Mouse (Mus musculus) layer of hippocampus, adult 11-12 months (tissue): Measurements from ENCODE around the gene Stom.

Experiments
- DNase-seq: peaks from one replicate; pipeline ENCODE4 v3.0.0; 2022; ENCODE audit warnings: low spot score

Stom gene

DNA sequence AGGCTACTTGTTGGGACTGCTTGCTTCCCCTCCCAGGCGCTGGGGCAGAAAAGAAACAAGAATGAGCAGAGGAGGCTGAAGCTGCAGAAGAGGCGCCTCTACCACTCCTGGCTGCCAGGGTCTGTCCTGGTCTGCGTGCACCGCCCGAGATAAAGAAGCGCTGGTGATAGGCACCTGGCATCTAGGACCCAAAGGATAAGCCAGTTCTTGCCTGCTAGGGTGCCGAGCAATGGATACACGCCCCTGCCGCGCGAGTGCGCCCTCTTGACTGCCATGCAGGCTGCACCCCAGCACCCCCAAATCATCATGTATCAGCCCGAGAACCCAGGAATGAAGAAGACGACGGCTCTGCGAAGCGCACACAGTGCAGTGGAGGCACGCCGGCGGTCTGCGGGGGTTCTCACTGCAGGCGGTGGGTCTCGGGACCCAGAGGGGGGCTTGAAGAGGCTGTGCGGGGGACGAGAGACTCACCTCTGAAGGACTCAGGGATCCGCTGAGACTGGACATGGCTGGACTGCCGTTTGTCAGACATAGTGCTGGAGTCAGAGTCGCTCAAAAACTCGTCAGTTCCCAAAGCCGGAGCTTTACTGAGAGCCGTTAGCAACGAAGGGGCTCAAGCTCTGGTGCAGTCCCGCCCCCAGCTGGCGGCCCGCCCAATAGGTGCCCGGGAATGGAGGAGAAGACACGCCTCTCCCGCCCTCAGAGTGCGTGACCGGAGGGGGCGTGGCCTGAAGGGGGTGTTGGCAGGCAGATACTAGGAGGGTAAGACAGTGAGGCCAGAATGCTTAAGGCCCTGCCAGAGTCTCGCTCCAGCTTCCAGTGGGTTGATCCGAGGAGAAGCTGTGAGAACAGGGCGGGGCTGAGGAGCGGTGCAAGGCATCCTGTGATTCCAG lies at the start of gene Stom:
TSS of gene Stom (minus strand) at position 589 of the 893 bp plus-strand sequence.
- peak; percentile 99 for DNase-seq

DNA sequence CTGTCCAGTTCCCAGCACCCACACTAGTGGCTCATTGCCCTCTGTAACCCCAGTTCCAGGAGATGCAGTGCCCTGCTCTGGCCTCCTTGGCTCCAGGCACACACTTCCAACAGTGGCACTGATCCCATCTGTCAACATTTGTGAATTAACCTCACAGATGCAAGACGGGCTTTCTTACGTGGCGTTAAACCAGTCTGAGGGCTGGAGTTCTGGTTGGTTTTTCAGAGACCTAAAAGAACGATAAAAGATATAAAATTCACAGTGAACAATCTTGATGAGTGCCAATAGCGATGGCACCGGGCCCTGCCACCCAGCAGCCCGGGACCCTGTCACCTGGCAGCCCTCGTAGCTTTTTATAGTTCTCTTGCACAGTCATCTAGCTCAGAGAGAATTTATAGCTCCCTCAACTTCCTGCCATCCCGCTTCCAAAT lies 48.7 kb upstream of the Stom start:
- no peak for DNase-seq

DNA sequence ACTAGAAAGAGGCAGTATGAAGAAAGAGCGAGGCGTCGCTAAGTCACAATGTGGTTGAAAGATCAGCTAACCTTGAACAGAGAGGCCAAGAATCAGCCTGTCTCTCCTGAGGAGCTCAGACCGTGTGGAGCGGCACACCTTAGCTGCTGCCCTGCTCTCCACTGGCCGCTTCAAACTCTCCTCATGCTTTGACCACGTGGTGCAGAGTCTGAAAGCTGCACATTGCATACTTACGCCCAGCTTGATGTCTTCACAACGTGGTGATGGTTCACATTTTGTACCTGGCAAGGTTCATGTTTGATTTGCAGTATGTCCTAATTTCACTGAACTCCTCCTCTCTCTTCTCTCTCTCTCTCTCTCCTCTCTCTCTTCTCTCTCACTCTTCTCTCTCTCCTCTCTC lies 42.5 kb upstream of the Stom start:
- no peak for DNase-seq

DNA sequence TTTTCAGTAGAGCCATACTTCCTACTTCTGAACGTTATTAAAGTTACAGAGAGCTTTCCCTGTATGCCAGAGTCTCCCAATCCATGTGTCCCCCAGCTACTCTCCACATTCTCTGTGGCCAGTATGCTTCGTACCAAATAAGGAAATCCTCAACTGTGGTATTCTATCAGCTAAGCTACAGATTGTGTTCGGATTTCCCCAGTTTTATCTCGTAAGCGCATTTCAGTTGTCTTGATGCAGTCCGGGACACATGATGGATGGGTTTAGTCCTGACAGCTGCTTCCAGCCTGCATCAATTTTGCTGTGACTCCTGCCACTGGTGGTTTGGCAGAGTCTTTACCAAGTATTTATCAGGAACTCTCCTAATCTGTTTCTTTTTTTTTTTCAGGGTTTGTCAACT lies 40.8 kb upstream of the Stom start:
- no peak for DNase-seq

DNA sequence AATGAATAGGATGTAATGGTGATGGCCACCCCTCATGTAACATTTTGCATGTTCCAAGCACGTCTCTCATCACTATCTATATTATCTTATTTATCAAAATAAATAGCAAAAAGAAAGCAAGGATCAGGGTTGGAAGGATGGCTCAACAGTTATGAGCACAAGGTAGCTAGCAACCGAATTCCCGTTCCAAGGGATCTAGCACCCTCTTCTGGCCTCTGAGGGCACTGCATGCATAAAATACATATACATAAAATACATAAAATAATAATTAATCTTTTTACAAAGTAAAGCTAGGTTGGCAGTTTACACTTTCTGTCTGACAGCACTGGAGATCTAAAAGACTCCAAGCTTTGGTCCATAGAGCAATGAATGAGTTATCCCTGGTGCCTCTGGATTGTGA lies 36.2 kb upstream of the Stom start:
- DNase-seq, result no peak

DNA sequence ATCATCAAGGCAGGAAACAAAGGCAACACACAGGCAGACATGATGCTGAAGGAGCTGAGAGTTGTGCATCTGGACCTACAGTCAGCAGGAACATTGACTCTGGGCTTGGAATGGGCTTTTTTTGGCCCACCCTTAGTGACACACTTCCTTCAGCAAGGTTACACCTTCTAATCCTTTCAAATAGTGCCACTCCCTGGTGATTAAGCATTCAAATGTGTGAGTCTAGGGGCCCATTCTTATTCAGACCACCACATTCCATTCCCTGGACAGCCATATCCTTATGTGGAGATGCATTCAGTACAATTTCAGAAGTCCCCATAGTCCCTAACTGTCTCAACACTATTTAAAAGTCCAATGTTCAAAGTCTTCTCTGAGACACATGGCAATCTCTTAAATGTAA lies 33.9 kb upstream of the Stom start:
- no peak for DNase-seq

DNA sequence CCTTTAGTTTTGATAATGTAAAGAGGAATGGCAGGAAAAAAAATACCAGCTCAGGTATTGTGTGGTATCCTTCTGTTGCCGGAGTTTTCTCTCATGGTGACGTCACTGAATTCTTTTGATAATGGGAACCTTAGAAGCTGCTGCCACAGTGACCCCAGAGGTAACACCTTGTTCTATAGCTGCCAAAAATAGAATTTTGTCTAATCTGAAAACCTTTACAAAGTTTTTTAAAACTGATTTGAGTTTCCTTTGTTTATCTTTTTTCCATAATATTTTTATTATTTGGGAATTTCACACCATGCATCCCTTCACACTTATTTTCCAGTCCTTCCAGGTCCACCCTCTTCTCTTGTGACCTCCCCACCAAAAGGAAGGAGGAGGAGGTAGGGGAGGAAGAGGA lies 30.9 kb upstream of the Stom start, which contains the start of gene 4930568D16Rik:
TSS of gene 4930568D16Rik (minus strand) at position 101 of the 400 bp plus-strand sequence.
- DNase-seq, result no peak

DNA sequence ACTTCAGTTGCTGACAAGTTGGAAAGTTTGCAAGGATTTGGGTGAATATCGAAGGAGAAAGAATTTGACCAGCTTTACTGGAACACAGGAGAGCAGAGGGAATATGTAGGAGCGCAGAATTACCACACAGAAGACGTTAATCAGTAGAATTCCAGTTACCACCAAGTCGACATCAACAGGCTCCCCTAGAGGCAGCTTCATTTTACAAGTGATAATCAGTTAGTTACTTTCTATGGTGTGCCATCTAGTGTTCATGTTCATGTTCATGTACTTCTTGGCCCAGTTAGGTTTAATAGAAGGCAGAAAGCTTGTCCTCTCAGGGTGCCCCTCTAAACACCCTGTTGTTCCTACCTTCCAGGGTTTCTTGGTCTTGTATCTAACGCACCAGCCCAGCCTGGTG lies 12.4 kb upstream of the Stom start:
- no peak for DNase-seq

DNA sequence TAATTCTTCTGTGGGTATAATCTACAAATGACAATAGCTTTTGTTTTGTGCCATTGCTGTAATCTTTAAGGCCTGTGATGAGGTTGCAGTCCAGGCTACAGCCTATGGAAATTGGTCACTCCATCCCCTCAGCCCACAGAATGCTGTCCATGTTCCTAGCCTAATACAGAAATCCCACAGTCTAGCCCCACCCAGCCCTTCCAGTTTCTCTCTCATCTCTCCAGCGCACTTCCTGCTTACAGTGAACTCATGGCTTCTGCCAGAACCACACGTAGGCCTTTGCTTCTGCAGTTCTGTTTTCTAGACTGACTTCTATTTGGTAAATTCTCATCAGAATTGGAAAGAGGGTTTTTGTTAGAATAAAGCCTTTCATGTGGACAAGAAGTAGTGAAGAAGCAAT lies 9.2 kb upstream of the Stom start:
- DNase-seq, result no peak

DNA sequence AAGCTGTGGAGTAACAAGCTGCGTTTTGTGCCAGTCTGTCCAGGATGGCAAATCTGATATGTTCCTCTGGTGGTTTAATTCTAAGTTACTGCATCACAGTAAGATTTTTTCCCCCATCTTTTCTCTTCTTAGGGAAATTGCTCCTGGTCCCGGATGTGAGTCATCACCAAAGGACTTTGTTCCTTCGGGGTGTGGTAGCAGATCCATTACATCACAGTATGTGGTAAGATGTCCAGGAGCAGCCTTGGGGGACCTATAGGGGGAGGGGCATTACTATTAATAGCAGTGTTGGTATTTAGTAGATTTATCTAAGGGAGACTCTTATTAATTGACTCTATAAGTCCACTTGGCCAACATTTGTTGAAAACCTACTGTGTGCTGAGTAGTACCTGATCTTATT lies 5.8 kb upstream of the Stom start:
- no peak for DNase-seq

DNA sequence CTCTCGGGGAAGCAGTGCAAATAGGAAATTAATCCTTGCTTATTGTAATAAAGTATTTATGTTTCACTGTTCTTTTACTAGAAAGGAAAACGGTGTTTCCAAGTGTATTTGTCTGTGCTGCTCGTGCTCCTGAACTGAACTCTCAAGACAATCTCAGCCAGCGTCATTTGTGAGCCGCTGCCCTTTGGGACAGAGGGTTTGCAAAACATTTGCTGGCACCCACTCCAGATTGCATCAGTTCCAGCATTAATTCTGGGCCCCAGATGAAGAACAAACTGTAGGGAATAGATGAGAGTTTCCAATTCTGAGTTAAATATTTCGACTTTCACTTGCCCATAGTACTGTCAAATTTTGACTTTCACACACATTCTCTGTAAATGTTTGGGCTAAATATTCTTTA lies 1.9 kb upstream of the Stom start:
- DNase-seq, result no peak

DNA sequence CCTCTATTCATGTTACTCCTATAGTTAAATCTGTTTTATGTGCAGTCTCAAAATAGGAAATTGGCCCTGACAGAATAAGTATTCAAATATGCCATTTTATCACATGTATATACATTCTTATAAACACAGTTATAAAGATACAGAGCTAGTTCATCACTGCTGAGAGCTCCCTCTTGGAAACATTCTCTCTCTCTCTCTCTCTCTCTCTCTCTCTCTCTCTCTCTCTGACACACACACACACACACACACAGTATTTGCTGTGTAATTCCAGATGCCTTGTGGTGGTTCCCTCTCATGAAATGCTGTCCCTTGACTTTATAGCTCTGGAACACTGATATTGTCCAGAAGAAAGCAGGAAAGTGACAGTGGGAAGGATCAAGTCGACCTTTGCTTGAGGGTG lies 1.3 kb upstream of the Stom start:
- DNase-seq, result no peak

DNA sequence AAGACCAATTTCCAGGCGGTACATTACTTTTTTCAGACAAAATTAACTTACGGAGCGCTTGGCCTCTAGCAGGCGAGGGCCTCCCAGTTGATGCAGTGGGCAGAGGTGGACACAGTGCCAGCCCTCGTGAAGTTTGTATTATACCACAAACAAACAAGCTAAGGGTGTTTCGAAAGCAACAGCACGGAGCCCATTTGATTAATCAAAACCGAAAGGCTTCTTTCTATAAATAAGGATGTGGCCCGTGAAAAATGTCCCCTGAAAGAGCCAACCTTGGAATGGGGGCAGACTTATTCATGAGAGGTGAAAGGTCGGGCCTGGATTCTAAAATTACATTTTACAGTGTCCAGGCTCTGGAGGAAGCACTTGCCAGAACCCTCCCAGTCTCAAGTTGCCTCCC lies 643 bp upstream of the Stom start:
- no peak for DNase-seq

DNA sequence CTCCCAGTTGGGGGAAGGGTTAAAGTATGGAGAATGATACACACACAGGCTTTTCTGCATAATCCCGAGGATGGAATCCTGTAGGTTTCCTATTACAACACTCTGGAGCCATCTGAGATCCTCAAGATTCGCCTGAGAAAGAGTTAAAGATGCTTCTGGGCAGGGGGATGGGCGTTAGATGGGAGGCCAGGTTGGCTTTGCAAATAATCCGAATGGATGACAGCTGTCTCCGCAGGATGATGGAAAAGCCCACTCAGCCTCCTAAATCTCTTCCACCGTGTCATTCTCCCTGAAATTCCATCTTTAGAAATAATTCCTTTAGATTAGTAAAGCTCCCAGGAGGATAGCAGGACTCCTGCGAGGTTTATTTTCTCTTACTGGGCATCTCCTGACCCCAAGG lies 1.2 kb downstream of the Stom start:
- no peak for DNase-seq

DNA sequence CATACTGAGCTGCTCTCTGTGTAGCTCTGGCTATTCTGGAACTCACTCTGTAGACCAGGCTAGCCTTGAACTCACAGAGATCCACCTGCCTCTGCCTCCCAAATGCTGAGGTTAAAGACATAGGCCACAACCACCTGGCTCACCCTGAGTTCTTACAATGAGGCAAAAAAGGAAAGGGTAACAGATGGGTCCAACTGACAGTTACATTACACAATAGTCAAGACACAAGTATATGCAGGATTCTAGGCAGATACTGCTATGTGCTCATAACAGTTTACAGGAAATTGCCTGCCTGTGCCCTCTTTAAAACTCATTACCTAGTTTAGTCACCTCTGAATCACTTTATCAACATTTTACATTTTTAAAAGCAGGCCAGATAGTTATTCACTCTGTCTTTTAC lies 3.1 kb downstream of the Stom start:
- no peak for DNase-seq

DNA sequence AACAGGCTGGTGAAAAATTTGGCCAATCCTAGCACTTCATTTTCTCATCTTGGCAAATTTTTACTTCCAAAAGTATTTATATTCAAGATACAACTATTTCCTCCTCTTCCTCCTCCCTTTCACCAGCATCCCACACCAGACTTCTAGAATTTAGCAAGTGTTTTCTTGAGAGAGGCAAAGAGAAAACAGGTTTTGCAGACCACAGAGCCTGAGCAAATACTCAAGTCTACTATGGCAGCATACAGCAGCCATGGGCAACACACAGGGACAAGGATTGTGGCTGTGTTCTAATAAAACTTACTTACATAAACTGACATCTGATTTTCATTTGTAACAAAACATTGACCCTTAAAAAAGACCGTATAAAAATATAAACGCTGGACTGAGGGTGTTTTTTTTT lies 5.6 kb downstream of the Stom start:
- DNase-seq, result no peak

DNA sequence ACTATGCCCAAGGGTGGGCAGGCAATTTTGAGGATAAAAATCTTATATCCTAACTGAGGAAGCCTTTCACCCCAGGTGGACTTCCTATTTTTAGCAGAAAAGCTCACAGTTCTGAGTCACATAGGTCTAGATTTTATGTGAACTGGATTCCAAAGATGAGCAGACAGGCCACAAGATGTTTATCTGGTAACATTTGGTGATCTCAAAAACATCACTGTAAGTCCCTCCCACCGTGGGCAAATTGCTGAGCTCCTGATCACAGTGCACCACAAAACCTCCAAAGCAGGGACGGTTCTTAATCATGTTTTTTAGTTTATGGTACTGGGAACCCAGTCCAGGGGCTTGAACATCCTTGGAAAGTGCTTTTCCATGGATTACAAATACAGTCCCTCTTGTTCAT lies 7.7 kb downstream of the Stom start:
- no peak for DNase-seq

DNA sequence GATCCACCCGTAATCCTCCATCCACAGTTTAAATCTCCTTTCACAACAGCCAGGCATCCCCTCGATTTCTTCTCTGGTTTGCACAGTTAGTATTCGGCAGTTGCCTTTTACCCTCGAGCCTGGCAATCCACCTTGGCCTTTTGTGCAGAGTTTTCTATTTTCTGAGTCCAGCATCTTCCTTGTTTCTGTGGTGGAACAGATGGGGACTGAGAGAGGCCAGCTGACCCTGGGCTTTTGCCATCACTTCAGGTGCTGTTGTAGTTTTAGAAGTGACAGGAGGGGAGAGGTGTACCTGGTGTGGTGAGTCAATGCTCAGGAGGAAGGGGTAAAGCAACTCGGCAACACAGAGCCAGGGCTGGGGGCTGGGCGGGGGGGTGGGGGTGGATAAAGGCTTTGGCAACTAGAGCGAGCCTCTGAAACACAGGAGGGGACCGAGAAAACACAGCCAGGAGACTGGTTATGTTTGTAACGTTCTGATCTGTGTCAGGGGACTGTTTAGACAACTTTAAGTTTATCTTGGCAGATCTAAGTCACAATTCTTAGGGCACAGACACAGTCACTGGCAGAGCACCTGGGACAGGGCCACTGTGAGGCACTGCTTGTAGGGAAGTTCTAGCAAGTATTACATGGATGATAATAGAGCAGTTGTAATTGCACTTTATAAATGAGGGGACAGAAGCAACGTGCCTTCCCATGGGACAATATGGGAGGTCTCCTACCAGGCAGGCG lies 8.5 kb downstream of the Stom start:
- DNase-seq, result no peak

DNA sequence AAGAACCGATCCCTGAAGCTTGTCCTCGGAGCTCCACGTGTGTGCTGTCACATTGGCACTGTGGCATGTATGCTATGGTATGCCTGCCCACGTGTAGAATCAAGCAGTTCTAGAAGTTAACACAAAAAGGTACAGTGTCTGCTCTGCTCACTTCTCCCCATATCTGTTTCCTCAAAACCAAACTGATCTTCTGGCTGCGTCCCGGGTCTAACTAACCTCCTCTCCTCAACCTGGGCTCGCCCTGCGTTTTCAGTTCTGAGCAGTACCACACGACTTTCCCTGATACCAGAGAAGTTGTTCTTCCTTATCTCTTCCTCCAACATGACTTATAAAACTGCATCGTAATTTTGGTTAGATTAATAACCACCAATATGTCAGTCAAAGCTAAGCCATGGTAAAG lies 9.2 kb downstream of the Stom start:
- no peak for DNase-seq

DNA sequence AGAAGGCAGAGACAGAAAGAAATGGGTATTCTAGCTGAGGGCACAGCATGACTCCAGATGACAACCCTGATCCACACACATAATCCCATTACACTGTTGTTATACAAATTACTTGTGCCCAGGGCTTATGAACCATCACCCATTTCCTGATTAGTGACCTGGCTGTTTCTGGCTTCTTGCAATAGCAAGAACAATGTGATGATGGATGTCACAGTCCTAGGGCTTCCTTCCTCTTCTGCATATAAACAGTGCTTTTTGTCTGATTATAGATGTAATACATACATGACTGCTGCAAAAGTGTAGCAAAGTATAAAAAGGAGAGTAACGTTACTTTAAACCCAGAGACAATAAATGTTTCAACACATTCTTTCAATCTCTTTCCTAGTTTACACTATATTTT lies 9.8 kb downstream of the Stom start:
- DNase-seq, result no peak

DNA sequence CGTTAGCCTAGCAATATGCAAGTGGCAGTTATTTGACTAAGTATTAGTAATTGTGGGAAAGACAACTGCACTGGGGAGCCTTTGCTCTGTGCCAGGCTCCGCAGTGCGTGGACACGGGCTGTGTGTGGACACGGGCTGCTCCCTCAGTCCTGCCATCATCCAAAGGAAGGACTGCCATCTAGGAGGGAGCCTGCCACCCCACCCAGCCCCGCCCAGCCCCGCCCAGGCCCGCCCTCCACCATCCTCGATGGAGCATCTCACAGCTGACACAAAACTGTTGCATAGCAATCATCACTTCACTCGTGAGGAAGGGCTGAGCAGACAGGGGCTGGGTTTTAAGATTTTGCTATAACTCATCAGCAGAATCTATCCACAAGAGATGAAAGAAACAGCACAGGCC lies 10.8 kb downstream of the Stom start:
- DNase-seq, result no peak

DNA sequence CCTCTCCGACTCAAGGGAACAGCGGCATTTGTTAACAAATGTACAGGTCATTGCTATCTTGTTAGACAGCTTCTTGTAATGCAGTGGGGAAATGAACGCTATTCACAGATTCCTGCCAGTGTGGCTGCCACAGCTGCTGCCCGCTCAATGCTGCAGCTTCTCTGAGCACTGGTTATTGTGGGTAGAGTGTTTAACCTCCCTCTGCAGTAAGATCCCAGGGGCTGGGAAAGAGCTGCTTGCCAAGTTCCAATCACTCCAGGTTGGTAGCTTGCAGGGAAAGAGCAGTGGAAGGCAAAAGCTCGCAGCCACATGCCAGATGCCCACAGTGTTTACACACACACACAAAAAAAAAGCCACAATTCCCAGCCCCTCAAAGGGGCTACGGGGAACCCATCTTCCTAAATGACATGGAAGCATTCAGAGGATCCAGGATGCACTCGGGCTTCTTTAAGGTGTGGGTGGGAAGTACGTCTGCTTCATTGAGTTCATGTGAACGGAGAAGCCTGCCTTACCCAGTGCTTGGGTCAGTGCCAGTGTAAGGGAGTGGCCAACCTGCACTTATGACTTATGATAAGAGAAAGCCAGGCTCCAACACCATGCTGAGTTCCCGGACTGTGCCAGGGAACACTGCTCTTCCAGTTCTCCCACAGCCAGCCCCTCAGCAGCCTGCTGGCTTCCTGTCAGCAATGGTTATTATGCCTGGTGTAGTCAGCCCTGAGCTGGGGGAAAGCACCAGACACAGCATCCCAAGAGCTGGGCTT lies 14.2 kb downstream of the Stom start:
- DNase-seq, result no peak

DNA sequence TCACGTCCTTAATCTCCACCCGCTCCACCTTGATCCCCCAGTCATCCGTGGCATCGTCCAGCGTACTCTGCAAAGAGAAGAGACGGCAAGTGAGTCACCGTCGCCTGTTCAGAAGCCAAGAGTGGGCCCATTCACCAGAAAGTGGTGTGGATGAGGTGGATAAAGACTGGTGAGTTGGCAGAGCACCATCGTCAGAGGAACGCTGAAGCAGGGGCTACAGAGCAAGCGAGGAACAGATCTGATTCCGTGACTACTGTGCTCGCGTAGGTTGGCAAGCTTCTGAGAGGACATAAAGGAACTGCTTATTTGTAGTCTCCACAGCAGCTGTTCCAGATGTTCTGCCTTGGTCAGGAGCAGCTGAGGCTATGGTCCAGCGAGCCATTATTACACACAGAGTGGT lies 16.4 kb downstream of the Stom start:
- DNase-seq, result no peak
